Mouse (Mus musculus): Measurements from ENCODE around the gene Itgb7. TPM values are rescaled to one million over a fixed set of nuclear protein-coding genes. Genes with fewer than 3 reads are reported as not detected.
"Not testable (repeated sequence)": the region's sequence is repeated elsewhere in the genome, so short reads cannot be mapped to it uniquely, and the experiment has no call there.

Gene Itgb7
- polyA plus RNA-seq, 1 experiment from 2014 or later: 0.38 TPM

DNA sequence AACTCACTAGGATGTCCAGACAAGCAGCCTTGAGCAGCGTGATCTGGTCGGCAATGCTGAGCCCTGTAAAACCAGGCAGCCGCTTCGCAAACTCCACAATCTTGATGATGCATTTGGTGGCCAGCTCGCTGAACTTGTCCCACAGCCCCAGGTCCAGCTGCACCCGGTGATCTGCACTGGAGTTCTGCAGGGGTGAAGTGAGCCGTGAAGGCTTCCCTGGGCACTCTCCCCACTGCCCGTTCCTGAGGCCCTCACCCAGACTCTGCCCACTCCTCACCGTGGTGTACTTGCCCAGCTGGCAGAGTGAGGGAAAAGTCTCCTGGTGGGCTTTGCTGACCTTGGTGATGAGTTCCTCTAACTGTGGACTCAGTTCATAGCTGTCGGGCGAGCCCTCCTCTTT, 8.1 kb upstream of the Itgb7 start:
- H3K9me3 ChIP-seq (replicated peaks): no peaks in the 10 kb centered on the region
- no peak overlapping the region for H3K4me2 ChIP-seq
- H3K9ac ChIP-seq: no peak overlapping the region
- no peak overlapping the region for H3K27ac ChIP-seq (ENCODE audit: poor library complexity, severe bottlenecking)
- WGBS: 71% methylated on average over 11 of the region's 11 CpGs
- peaks cover 12% of the 10 kb centered on the region; the same call in 1 of the 2 replicates for H3K36me3 ChIP-seq
- H3K4me1 ChIP-seq (replicated peaks): peaks cover 36% of the 10 kb centered on the region
- ATAC-seq (ENCODE audit: insufficient number of reproducible peaks, low FRiP score): no peak
- H3K27me3 ChIP-seq (replicated peaks): peaks cover 45% of the 10 kb centered on the region
- H3K4me3 ChIP-seq: no peak overlapping the region

DNA sequence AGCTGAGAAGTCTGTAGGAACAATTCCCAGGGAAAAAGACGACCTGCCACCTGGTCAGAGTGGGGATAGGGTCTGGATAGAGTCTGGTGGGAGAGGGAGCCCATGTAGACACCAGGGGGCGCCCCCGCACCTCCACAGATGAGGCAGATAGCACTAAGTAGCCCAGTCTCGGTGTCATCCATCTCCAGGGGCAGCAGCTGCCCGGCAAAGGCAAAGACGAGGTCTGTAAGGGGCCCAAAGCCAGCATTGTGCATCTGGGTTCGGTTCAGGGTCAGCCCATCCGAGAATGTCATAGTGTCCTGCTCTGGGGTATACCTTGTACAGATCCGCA, 7.5 kb upstream of the Itgb7 start:
- peaks cover 12% of the 10 kb centered on the region; the same call in 1 of the 2 replicates for H3K36me3 ChIP-seq
- H3K4me2 ChIP-seq: no peak overlapping the region
- peaks cover 31% of the 10 kb centered on the region for H3K4me1 ChIP-seq (replicated peaks)
- no peak overlapping the region for H3K27ac ChIP-seq (ENCODE audit: poor library complexity, severe bottlenecking)
- WGBS: 13% methylated on average over 9 of the region's 9 CpGs
- H3K4me3 ChIP-seq: no peak overlapping the region
- peaks cover 40% of the 10 kb centered on the region for H3K27me3 ChIP-seq (replicated peaks)
- H3K9ac ChIP-seq: no peak overlapping the region
- H3K9me3 ChIP-seq (replicated peaks): no peaks in the 10 kb centered on the region
- ATAC-seq (ENCODE audit: insufficient number of reproducible peaks, low FRiP score): no peak

DNA sequence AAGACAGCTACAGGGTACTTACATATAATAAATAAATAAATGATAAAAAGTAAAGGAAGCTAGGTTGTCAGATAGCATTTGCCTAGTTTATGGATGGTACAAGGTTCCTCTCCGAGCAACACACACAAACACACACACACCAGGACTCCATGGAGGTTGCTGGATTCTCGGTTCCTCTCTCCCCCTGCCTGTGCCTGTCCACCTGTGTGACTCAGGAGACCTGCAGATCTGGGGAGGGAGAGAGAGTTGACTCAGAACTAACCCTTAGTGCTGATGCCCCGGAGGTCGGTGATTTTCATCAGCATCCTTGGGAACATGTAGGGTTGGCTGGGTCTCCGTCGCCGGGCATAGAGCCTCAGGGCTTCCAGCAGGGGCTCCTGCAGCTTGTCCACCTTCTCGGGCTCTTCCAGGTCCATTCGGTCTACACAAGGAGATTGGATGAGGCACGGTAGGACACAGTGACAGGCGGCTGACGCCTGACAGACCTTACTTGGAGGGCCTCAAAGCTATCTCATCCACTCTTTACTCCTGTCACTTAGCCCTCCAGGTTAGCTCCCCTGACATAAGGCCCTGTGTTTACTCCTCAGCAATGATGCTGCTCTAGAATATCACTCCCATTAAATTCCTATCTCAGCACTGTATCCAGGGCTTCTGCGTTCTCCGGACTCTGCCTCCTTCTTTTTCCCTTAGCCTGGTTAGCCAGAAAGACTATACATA, 7.0 kb upstream of the Itgb7 start:
- H3K9me3 ChIP-seq (replicated peaks): no peaks in the 10 kb centered on the region
- H3K4me1 ChIP-seq (replicated peaks): peaks cover 26% of the 10 kb centered on the region
- ATAC-seq (ENCODE audit: insufficient number of reproducible peaks, low FRiP score): no peak
- H3K36me3 ChIP-seq: peaks cover 12% of the 10 kb centered on the region; the same call in 1 of the 2 replicates
- H3K4me3 ChIP-seq: no peak overlapping the region
- H3K27ac ChIP-seq (ENCODE audit: poor library complexity, severe bottlenecking): no peak overlapping the region
- no peak overlapping the region for H3K9ac ChIP-seq
- 75% methylated on average over 14 of the region's 14 CpGs for WGBS
- H3K4me2 ChIP-seq: no peak overlapping the region
- H3K27me3 ChIP-seq (replicated peaks): peaks cover 35% of the 10 kb centered on the region

DNA sequence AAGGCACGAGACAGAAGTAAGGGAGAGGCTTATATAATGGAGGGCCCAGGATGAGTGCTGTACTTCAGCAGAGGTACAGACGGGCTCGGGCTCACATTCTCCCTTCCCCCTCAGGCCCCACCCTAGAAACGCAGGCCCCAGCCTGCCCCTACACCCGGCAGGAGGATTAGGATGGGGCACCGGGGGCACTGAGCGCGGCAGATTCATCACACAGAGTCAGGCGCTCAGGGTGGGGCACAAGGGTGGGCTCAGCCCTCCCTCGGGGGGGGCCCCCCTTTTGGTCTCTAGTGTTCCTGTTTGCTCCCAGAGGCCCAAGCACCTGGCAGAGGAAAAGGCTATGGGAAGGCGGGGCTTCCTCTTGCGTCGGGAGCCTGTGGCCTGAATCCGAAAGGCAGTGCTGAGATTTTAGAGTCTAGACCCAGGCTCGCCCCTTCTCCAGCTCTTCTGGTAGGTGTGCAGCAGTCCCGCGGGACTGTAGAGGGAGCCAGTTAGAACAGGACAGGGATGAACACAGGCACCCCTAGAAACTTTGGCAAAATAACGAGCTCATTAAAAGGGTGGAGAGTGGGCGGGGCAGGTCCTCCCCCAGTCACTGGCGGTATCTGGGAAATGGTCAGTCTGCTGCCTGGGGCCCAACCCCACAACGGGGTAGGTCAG, 3.8 kb upstream of the Itgb7 start:
- no peaks in the 10 kb centered on the region for H3K9me3 ChIP-seq (replicated peaks)
- ATAC-seq (ENCODE audit: insufficient number of reproducible peaks, low FRiP score): 0 out of 2 replicates have a peak, but pooled peaks have one; percentile 13
- peak overlapping the region; percentile 51 for H3K4me2 ChIP-seq
- peaks cover 4% of the 10 kb centered on the region for H3K27me3 ChIP-seq (replicated peaks)
- H3K4me1 ChIP-seq (replicated peaks): peaks cover 12% of the 10 kb centered on the region
- 24% methylated on average over 21 of the region's 21 CpGs for WGBS
- H3K27ac ChIP-seq (ENCODE audit: poor library complexity, severe bottlenecking): no peak overlapping the region
- peaks cover 12% of the 10 kb centered on the region; the same call in 1 of the 2 replicates for H3K36me3 ChIP-seq
- peak overlapping the region; percentile 17; the same call in 1 of the 2 replicates for H3K4me3 ChIP-seq
- peak overlapping the region; percentile 55 for H3K9ac ChIP-seq

- WGBS: 32% methylated on average over 2 of the region's 2 CpGs
- no peak overlapping the region for H3K4me3 ChIP-seq
Observed at GRCm38 (mm10) chr15:102233896-102234295, 2.2 kb upstream of the Itgb7 start.

DNA sequence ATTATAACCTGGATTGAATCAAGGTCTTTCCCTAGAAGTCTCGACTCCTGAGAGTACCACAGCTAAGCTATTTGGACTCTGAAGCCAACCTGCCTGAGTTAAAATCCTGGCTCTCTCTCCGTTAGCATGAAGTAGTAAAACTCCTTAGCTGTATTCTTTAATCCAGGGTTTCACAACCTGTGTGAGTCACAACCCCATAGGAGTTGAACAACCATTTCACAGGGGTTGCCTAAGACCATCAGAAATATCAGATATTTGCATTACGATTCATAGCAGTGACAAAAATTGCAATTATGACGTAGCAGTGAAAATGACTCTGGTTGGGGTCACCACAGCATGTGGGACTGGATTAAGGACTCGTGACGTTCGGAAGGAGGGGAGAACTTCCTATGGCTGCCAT, 1.0 kb upstream of the Itgb7 start:
- H3K4me2 ChIP-seq: no peak overlapping the region
- no peak overlapping the region for H3K4me3 ChIP-seq
- H3K36me3 ChIP-seq: peaks cover 7% of the 10 kb centered on the region; the same call in 1 of the 2 replicates
- no peak overlapping the region for H3K9ac ChIP-seq
- WGBS: 80% methylated on average over 7 of the region's 7 CpGs
- H3K9me3 ChIP-seq (replicated peaks): no peaks in the 10 kb centered on the region
- H3K27ac ChIP-seq (ENCODE audit: poor library complexity, severe bottlenecking): no peak overlapping the region
- peaks cover 11% of the 10 kb centered on the region for H3K4me1 ChIP-seq (replicated peaks)
- peaks cover under 1% of the 10 kb centered on the region; the same call in 1 of the 2 replicates for H3K27me3 ChIP-seq (replicated peaks)
- no peak for ATAC-seq (ENCODE audit: insufficient number of reproducible peaks, low FRiP score)

More at GRCm38 (mm10) chr15:102233896-102234295, 2.2 kb upstream of the Itgb7 start:
- H3K36me3 ChIP-seq: peaks cover 12% of the 10 kb centered on the region; the same call in 1 of the 2 replicates
- peaks cover 11% of the 10 kb centered on the region for H3K4me1 ChIP-seq (replicated peaks)
- no peak overlapping the region for H3K27ac ChIP-seq (ENCODE audit: poor library complexity, severe bottlenecking)
- H3K4me2 ChIP-seq: no peak overlapping the region
- H3K27me3 ChIP-seq (replicated peaks): peaks cover 3% of the 10 kb centered on the region; the same call in 1 of the 2 replicates
- no peaks in the 10 kb centered on the region for H3K9me3 ChIP-seq (replicated peaks)
- ATAC-seq (ENCODE audit: insufficient number of reproducible peaks, low FRiP score): no peak
- no peak overlapping the region for H3K9ac ChIP-seq

DNA sequence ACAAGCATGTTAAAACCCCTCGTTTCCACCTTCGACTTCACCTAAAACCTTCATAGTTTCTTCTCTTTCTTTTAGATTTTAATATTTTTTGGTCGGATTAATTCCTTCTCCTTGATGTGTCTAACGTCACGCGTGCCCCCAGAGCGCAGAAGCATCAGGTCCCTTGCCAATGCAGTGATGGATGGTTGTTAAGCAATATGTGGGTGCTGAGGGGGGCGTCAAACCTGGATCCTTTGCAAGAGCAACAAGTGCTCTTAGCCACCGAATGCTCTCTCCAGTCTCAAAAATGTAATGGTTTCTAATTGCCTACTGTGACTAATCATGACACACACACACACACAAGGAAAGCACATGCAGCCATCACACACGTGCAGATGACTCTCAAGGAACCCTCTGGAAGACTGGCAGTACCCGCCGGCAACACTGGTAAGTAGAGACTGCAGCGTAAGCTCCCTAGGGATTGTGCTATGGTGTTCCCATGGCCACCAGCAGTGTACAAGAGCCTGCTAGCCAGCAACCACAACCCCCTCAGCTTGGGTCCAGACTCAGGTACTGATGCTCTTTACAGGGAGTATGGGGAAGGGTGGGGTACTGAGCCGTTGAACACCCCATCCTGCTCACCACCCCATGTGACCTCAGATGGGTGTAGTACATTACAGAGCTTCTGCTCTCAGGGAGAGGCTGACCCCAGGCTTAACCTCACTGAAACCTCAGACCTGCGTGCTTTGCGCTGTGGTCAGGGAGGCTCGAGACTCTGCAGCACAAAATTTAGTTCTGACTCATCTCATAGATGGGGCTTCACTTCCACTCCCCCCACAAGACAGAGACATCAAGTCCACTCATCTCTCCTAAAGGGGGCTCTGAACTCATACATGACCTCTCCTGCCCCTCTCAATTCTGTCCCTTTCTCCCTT, 1.1 kb downstream of the Itgb7 start:
- no peak overlapping the region for H3K9ac ChIP-seq
- peaks cover 8% of the 10 kb centered on the region for H3K4me1 ChIP-seq (replicated peaks)
- no peak for ATAC-seq (ENCODE audit: insufficient number of reproducible peaks, low FRiP score)
- WGBS: 76% methylated on average over 17 of the region's 17 CpGs
- no peaks in the 10 kb centered on the region for H3K9me3 ChIP-seq (replicated peaks)
- H3K4me2 ChIP-seq: no peak overlapping the region
- H3K27me3 ChIP-seq (replicated peaks): peaks cover 3% of the 10 kb centered on the region; the same call in 1 of the 2 replicates
- H3K36me3 ChIP-seq: 0 out of 2 replicates have a peak, but pooled peaks cover 3% of the 10 kb centered on the region
- no peak overlapping the region for H3K4me3 ChIP-seq
- no peak overlapping the region for H3K27ac ChIP-seq (ENCODE audit: poor library complexity, severe bottlenecking)

GRCm38 (mm10) chr15:102225619-102226018, 6.1 kb downstream of the Itgb7 start:
- not testable (repeated sequence) for H3K36me3 ChIP-seq; H3K4me2 ChIP-seq; H3K27ac ChIP-seq (ENCODE audit: poor library complexity, severe bottlenecking); H3K9me3 ChIP-seq (replicated peaks); H3K9ac ChIP-seq; ATAC-seq (ENCODE audit: insufficient number of reproducible peaks, low FRiP score); H3K4me3 ChIP-seq; H3K4me1 ChIP-seq (replicated peaks)
- H3K27me3 ChIP-seq (replicated peaks): peaks cover 27% of the 10 kb centered on the region
- 55% methylated on average over 6 of the region's 6 CpGs for WGBS

- no peak for ATAC-seq (ENCODE audit: insufficient number of reproducible peaks, low FRiP score)
Observed at GRCm38 (mm10) chr15:102224992-102225617, 6.6 kb downstream of the Itgb7 start.

GRCm38 (mm10) chr15:102224186-102224991, 7.4 kb downstream of the Itgb7 start:
- Histone ChIP-seq H3K4me2 (peak overlapping the region; percentile 85), H3K4me1 (replicated peaks) (peaks cover 10% of the 10 kb centered on the region), H3K27me3 (replicated peaks) (peaks cover 27% of the 10 kb centered on the region), H3K4me3 (peak overlapping the region; percentile 36), H3K36me3 (no peaks in the 10 kb centered on the region), H3K27ac (ENCODE audit: poor library complexity, severe bottlenecking) (no peak overlapping the region), H3K9ac (peak overlapping the region; percentile 60), H3K9me3 (replicated peaks) (no peaks in the 10 kb centered on the region)
- 3% methylated on average over 43 of the region's 43 CpGs for WGBS
- ATAC-seq (ENCODE audit: insufficient number of reproducible peaks, low FRiP score): peak; percentile 78

More at GRCm38 (mm10) chr15:102224992-102225617, 6.6 kb downstream of the Itgb7 start:
- Histone ChIP-seq H3K27me3 (replicated peaks) (peaks cover 27% of the 10 kb centered on the region), H3K4me1 (replicated peaks) (peaks cover 10% of the 10 kb centered on the region), H3K4me2 (peak overlapping the region; percentile 85), H3K9ac (peak overlapping the region; percentile 60; the same call in 1 of the 2 replicates), H3K9me3 (replicated peaks) (no peaks in the 10 kb centered on the region), H3K36me3 (no peaks in the 10 kb centered on the region), H3K4me3 (peak overlapping the region; percentile 36), H3K27ac (ENCODE audit: poor library complexity, severe bottlenecking) (no peak overlapping the region)
- 10% methylated on average over 21 of the region's 21 CpGs for whole genome bisulfite sequencing
